Mouse (Mus musculus) heart, postnatal 14 days (tissue): ENCODE measurements around the gene Emp3. TPM values are rescaled to one million over a fixed set of nuclear protein-coding genes. Genes with fewer than 3 reads are reported as not detected.
"Not testable (repeated sequence)": the region's sequence is repeated elsewhere in the genome, so short reads cannot be mapped to it uniquely, and the experiment has no call there.

Experiments
- DNase-seq, 2 experiments: peaks; one replicate each; pipeline ENCODE4 v3.0.0; 2021 to 2022
- intact Hi-C: fragments of 180-260 bp; cut with DNase I; formaldehyde crosslinking; loops from one replicate; pipeline ENCODE4 v1.15.1; 2025
- long read RNA-seq, 2 experiments: library from polyadenylated mRNA; stranded (forward); transcript quantifications; one replicate each; pipeline ENCODE4 v2.0.0; 2021
- total RNA-seq, 2 experiments: library from RNA; stranded (reverse); gene quantifications; 2 replicates each; pipeline ENCODE4 v1.2.3; 2021

Emp3 gene
- total RNA-seq: 10 to 100 TPM; 25.7 to 32.4 TPM
- long read RNA-seq, experiment 1, transcript Emp3-201 (5 exons, 736 nt): major isoform, 7 of 13 reads
- long read RNA-seq, experiment 1, partial matches to known transcripts: 3 of 13 reads
- long read RNA-seq, experiment 1, other reads (novel, unspliced or antisense): 0 of 13 reads
- long read RNA-seq, experiment 2, transcript Emp3-201 (5 exons, 736 nt): major isoform, 13 of 16 reads
- long read RNA-seq, experiment 2, partial matches to known transcripts: 1 of 16 reads
- long read RNA-seq, experiment 2, other reads (novel, unspliced or antisense): 0 of 16 reads

- peak; percentile 63 to 68 for DNase-seq
- intact Hi-C loops: loop anchor here (2.0 to 5.0 kb wide), 2 partner anchors 24 to 109 kb away; partner anchors contain the start of genes Cyth2, Syngr4 and Tmem143
Measured at GRCm38 (mm10) chr7:45921242-45921621, at the start of gene Emp3. TSS of gene Emp3 (minus strand) at chr7:45921404.

GRCm38 (mm10) chr7:45956611-45957010 is 35.4 kb upstream of the Emp3 start:
- intact Hi-C loops: no loop called here
- DNase-seq: no peak

- intact Hi-C loops: no loop called here
- no peak for DNase-seq
Measured at GRCm38 (mm10) chr7:45949061-45949460, 27.9 kb upstream of the Emp3 start.

GRCm38 (mm10) chr7:45943280-45943679 is 22.1 kb upstream of the Emp3 start:
- intact Hi-C loops, DNase-seq: not testable (repeated sequence)

GRCm38 (mm10) chr7:45941986-45942385 is 20.8 kb upstream of the Emp3 start:
- no peak for DNase-seq
- intact Hi-C loops: no loop called here

- no peak for DNase-seq
- intact Hi-C loops: no loop called here
Measured at GRCm38 (mm10) chr7:45939836-45940235, 18.6 kb upstream of the Emp3 start.

GRCm38 (mm10) chr7:45935114-45935513 is 13.9 kb upstream of the Emp3 start:
- intact Hi-C loops: loop anchor here (2.0 kb wide), 2 partner anchors 62 to 196 kb away; partner anchors contain the start of gene Kdelr1

GRCm38 (mm10) chr7:45933766-45934165 is 12.6 kb upstream of the Emp3 start:
- not testable (repeated sequence) for DNase-seq

More at GRCm38 (mm10) chr7:45935114-45935513, 13.9 kb upstream of the Emp3 start:
- DNase-seq: peak; percentile 65 to 79

GRCm38 (mm10) chr7:45929688-45930087 is 8.5 kb upstream of the Emp3 start:
- intact Hi-C loops: loop anchor here (5.0 kb wide), 1 partner anchor 127 kb away; no protein-coding TSS in a partner anchor
- DNase-seq: no peak

More at GRCm38 (mm10) chr7:45933766-45934165, 12.6 kb upstream of the Emp3 start:
- intact Hi-C loops: loop anchor here (2.0 to 5.0 kb wide), 3 partner anchors 61 to 195 kb away; partner anchors contain the start of gene Kdelr1

- DNase-seq: peak in 1 of 2 experiments; percentile 19
- intact Hi-C loops: no loop called here
Measured at GRCm38 (mm10) chr7:45928626-45929295, 7.6 kb upstream of the Emp3 start.

GRCm38 (mm10) chr7:45924429-45924816 is 3.2 kb upstream of the Emp3 start:
- intact Hi-C loops: loop anchor here (2.0 to 5.0 kb wide), 2 partner anchors 52 to 112 kb away; partner anchors contain the start of genes Cyth2 and Kdelr1
- DNase-seq: peak; percentile 31 to 47

GRCm38 (mm10) chr7:45923762-45924428 is 2.7 kb upstream of the Emp3 start, which contains the start of gene Ccdc114:
TSS of gene Ccdc114 (plus strand) at chr7:45924072.
- peak; percentile 81 to 84 for DNase-seq
- intact Hi-C loops: loop anchor here (2.0 to 5.0 kb wide), 2 partner anchors 51 to 112 kb away; partner anchors contain the start of genes Cyth2 and Kdelr1

GRCm38 (mm10) chr7:45922928-45923761 is 1.9 kb upstream of the Emp3 start:
- peak; percentile 94 to 95 for DNase-seq
- intact Hi-C loops: loop anchor here (5.0 kb wide), 1 partner anchor 111 kb away; the partner anchor contains the start of gene Cyth2

- intact Hi-C loops: loop anchor here (2.0 to 5.0 kb wide), 2 partner anchors 25 to 110 kb away; partner anchors contain the start of genes Cyth2, Syngr4 and Tmem143
- no peak for DNase-seq
Measured at GRCm38 (mm10) chr7:45921950-45922600, 871 bp upstream of the Emp3 start.

- intact Hi-C loops: loop anchor here (2.0 to 5.0 kb wide), 2 partner anchors 24 to 108 kb away; partner anchors contain the start of genes Cyth2, Syngr4 and Tmem143
Measured at GRCm38 (mm10) chr7:45920583-45921241, 492 bp downstream of the Emp3 start.

GRCm38 (mm10) chr7:45919761-45920160 is 1.4 kb downstream of the Emp3 start:
- no peak for DNase-seq
- intact Hi-C loops: loop anchor here (2.0 to 5.0 kb wide), 2 partner anchors 23 to 107 kb away; partner anchors contain the start of genes Cyth2, Syngr4 and Tmem143

More at GRCm38 (mm10) chr7:45920583-45921241, 492 bp downstream of the Emp3 start:
- DNase-seq: peak; percentile 24 to 39

GRCm38 (mm10) chr7:45919083-45919671 is 2.0 kb downstream of the Emp3 start:
- DNase-seq: peak in 1 of 2 experiments; percentile 39
- intact Hi-C loops: no loop called here

GRCm38 (mm10) chr7:45917926-45918325 is 3.3 kb downstream of the Emp3 start:
- no peak for DNase-seq
- intact Hi-C loops: no loop called here
